Mouse (Mus musculus) right cerebral cortex, postnatal 14 days (tissue): ENCODE data around the gene Gsta4.
"Not testable (repeated sequence)": the region's sequence is repeated elsewhere in the genome, so short reads cannot be mapped to it uniquely, and the experiment has no call there.

ENCODE experiments used
- DNase-seq: peaks from one replicate; pipeline ENCODE4 v3.0.0; 2022

Gsta4 gene

GRCm38 (mm10) chr9:78233121-78233695 lies 50.6 kb downstream of the Gsta4 start:
- not testable (repeated sequence) for DNase-seq

- DNase-seq: not testable (repeated sequence)
These were observed 73.3 kb downstream of the Gsta4 start for GRCm38 (mm10) chr9:78255683-78256470.

- DNase-seq: not testable (repeated sequence)
These were observed 74.3 kb downstream of the Gsta4 start, which contains the start of gene Gm3776 for GRCm38 (mm10) chr9:78256914-78257313. Gene Gm3776 (plus strand): TSS chr9:78257129.
